Mouse (Mus musculus): Measurements from ENCODE around the gene Pde4b.

DNA sequence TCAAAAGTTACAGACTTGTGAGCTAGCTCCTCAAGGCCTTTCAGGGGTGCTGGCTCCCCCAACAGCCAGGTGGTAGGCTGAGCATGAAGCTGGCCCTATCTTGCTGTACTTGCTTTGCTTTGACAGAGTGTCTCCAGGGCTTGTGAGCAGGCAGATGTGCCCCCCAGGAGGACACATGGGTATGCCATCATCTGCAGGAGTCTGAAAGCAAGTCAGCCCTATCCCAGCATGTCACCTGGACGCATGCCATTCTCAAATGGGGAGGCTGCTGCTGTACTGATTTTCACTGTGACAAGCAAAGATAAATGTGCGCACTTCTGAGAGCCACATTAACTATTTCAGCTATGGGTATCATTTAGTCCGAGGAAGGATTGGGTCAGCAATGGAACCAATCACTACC lies 507.2 kb downstream of the Pde4b start:
- no peak for TF ChIP-seq POLR2A (IDR thresholded peaks at IDR 0.05; ENCODE audit: low read depth, low read length)
- no peak for TF ChIP-seq CTCF (IDR thresholded peaks at IDR 0.05; ENCODE audit: borderline replicate concordance, insufficient read depth, low read length)
